Mouse (Mus musculus) embryonic facial prominence, embryonic 13.5 days (tissue): ENCODE measurements around the gene Rpf2. TPM values are rescaled to one million over a fixed set of nuclear protein-coding genes. Genes with fewer than 3 reads are reported as not detected.

ENCODE experiments used
- ATAC-seq: fragments of 200-750 bp; cut with Nextera tagmentation; 2 replicates; pipeline ENCODE4 v1.8.0; 2017; ENCODE audit warnings: low read depth; ENCODE audit not compliant: insufficient number of reproducible peaks, insufficient read depth, low FRiP score, low TSS enrichment
- H3K27ac ChIP-seq: fragments of 300-500 bp; sonication (generic); 2 replicates; pipeline ENCODE4 v1.5.1; 2015; ENCODE audit warnings: moderate library complexity, mild to moderate bottlenecking, inconsistent platforms
- H3K27me3 ChIP-seq: fragments of 300-500 bp; sonication (generic); 2 replicates; pipeline ENCODE4 v1.6.1; 2015; ENCODE audit warnings: mild to moderate bottlenecking, inconsistent platforms
- H3K36me3 ChIP-seq: fragments of 300-500 bp; sonication (generic); 2 replicates; pipeline ENCODE4 v1.6.1; 2015; ENCODE audit warnings: mild to moderate bottlenecking, inconsistent platforms
- H3K4me1 ChIP-seq: fragments of 300-500 bp; sonication (generic); 2 replicates; pipeline ENCODE4 v1.6.1; 2015; ENCODE audit warnings: inconsistent platforms
- H3K4me2 ChIP-seq: fragments of 300-500 bp; sonication (generic); 2 replicates; pipeline ENCODE4 v1.6.1; 2015; ENCODE audit warnings: moderate library complexity, mild to moderate bottlenecking, inconsistent platforms
- H3K4me3 ChIP-seq: fragments of 300-500 bp; sonication (generic); 2 replicates; pipeline ENCODE4 v1.5.1; 2015; ENCODE audit warnings: mild to moderate bottlenecking, inconsistent platforms
- H3K9ac ChIP-seq: fragments of 300-500 bp; sonication (generic); 2 replicates; pipeline ENCODE4 v1.6.1; 2015; ENCODE audit warnings: mild to moderate bottlenecking, inconsistent platforms
- H3K9me3 ChIP-seq: fragments of 300-500 bp; sonication (generic); 2 replicates; pipeline ENCODE4 v1.6.1; 2016; ENCODE audit warnings: inconsistent platforms
- WGBS: fragments of 180-500 bp; shearing (Covaris S2); methylation state at CpG from one replicate; pipeline ENCODE4 v1.1.7; 2015; ENCODE audit warnings: mixed read lengths; 5-methylcytosine and 5-hydroxymethylcytosine counted together
- polyA plus RNA-seq: library from polyadenylated mRNA; unstranded; fragments of >200 nt; fragmentation: Nextera tagmentation; extraction: Ambion mirVana; gene quantifications from 2 replicates; pipeline ENCODE4 v1.2.1, GENCODE M21; 2015

Rpf2 gene
- polyA plus RNA-seq, 1 experiment from 2014 or later = 68.7 TPM

- Histone ChIP-seq H3K27ac (no peak overlapping the region), H3K9ac (no peak overlapping the region), H3K36me3 (no peaks in the 10 kb centered on the region), H3K4me2 (peak overlapping the region; percentile 78), H3K27me3 (peaks cover 4% of the 10 kb centered on the region; the same call in 1 of the 2 replicates), H3K9me3 (no peaks in the 10 kb centered on the region), H3K4me3 (peak overlapping the region; percentile 43; the same call in 1 of the 2 replicates), H3K4me1 (peaks cover 15% of the 10 kb centered on the region)
- 76% methylated on average over 8 of the region's 8 CpGs for WGBS
- ATAC-seq = no peak
Measured at GRCm38 (mm10) chr10:40190871-40191270, 56.0 kb downstream of the Rpf2 start.

GRCm38 (mm10) chr10:40189689-40190088, 57.1 kb downstream of the Rpf2 start:
- H3K9ac ChIP-seq = no peak overlapping the region
- no peak overlapping the region for H3K4me3 ChIP-seq
- 95% methylated on average over 2 of the region's 2 CpGs for WGBS
- peaks cover 15% of the 10 kb centered on the region for H3K4me1 ChIP-seq
- no peak overlapping the region for H3K27ac ChIP-seq
- peaks cover 4% of the 10 kb centered on the region; the same call in 1 of the 2 replicates for H3K27me3 ChIP-seq
- no peak for ATAC-seq
- no peaks in the 10 kb centered on the region for H3K9me3 ChIP-seq
- H3K4me2 ChIP-seq = no peak overlapping the region
- no peaks in the 10 kb centered on the region for H3K36me3 ChIP-seq

GRCm38 (mm10) chr10:40188831-40189230, 58.0 kb downstream of the Rpf2 start:
- H3K27me3 ChIP-seq = peaks cover 4% of the 10 kb centered on the region; the same call in 1 of the 2 replicates
- WGBS = 39% methylated on average over 3 of the region's 3 CpGs
- ATAC-seq = no peak

GRCm38 (mm10) chr10:40185956-40186355, 60.9 kb downstream of the Rpf2 start:
- Histone ChIP-seq H3K36me3 (no peaks in the 10 kb centered on the region), H3K4me3 (no peak overlapping the region), H3K9ac (no peak overlapping the region), H3K27ac (no peak overlapping the region), H3K4me2 (no peak overlapping the region), H3K27me3 (peaks cover 4% of the 10 kb centered on the region; the same call in 1 of the 2 replicates), H3K9me3 (no peaks in the 10 kb centered on the region), H3K4me1 (0 out of 2 replicates have a peak, but pooled peaks cover under 1% of the 10 kb centered on the region)
- no peak for ATAC-seq

More at GRCm38 (mm10) chr10:40188831-40189230, 58.0 kb downstream of the Rpf2 start:
- Histone ChIP-seq H3K36me3 (no peaks in the 10 kb centered on the region), H3K9ac (no peak overlapping the region), H3K4me3 (no peak overlapping the region), H3K27ac (no peak overlapping the region), H3K4me1 (peaks cover 15% of the 10 kb centered on the region), H3K4me2 (no peak overlapping the region), H3K9me3 (no peaks in the 10 kb centered on the region)

- no peak for ATAC-seq
- Histone ChIP-seq H3K4me3 (no peak overlapping the region), H3K4me2 (no peak overlapping the region), H3K9ac (no peak overlapping the region), H3K9me3 (no peaks in the 10 kb centered on the region), H3K4me1 (peaks cover 14% of the 10 kb centered on the region), H3K36me3 (no peaks in the 10 kb centered on the region), H3K27me3 (no peaks in the 10 kb centered on the region), H3K27ac (no peak overlapping the region)
- 82% methylated on average over 2 of the region's 2 CpGs for WGBS
Measured at GRCm38 (mm10) chr10:40180011-40180410, 66.8 kb downstream of the Rpf2 start.

GRCm38 (mm10) chr10:40179142-40179541, 67.7 kb downstream of the Rpf2 start:
- Histone ChIP-seq H3K27me3 (no peaks in the 10 kb centered on the region), H3K27ac (no peak overlapping the region), H3K36me3 (no peaks in the 10 kb centered on the region), H3K4me3 (no peak overlapping the region), H3K9me3 (no peaks in the 10 kb centered on the region), H3K9ac (no peak overlapping the region), H3K4me1 (peaks cover 14% of the 10 kb centered on the region), H3K4me2 (no peak overlapping the region)
- 94% methylated on average over 5 of the region's 5 CpGs for WGBS
- ATAC-seq = no peak

GRCm38 (mm10) chr10:40177323-40177962, 69.4 kb downstream of the Rpf2 start:
- H3K9ac ChIP-seq = no peak overlapping the region
- no peak for ATAC-seq
- no peaks in the 10 kb centered on the region for H3K27me3 ChIP-seq
- H3K4me2 ChIP-seq = no peak overlapping the region
- WGBS = 52% methylated on average over 6 of the region's 6 CpGs
- H3K4me1 ChIP-seq = peaks cover 14% of the 10 kb centered on the region
- H3K4me3 ChIP-seq = no peak overlapping the region
- no peak overlapping the region for H3K27ac ChIP-seq
- no peaks in the 10 kb centered on the region for H3K9me3 ChIP-seq
- H3K36me3 ChIP-seq = no peaks in the 10 kb centered on the region

Other genes starting within 250 kb of the Rpf2 start
- gene Mfsd4b1, start 221.8 kb downstream of the Rpf2 start, polyA plus RNA-seq = 0.19 TPM in 1 of 2 replicates, not detected in the other
- gene Slc16a10, start 104.8 kb downstream of the Rpf2 start, polyA plus RNA-seq = 6.8 and 9.5 TPM in 2 replicates
- 109 and 127 TPM in 2 replicates for gene Gtf3c6, start 11.1 kb upstream of the Rpf2 start, polyA plus RNA-seq
- gene Amd1, start 55.1 kb upstream of the Rpf2 start, polyA plus RNA-seq = 53.7 and 61.7 TPM in 2 replicates
- 12.0 and 13.1 TPM in 2 replicates for gene Cdk19, start 92.5 kb upstream of the Rpf2 start, polyA plus RNA-seq